Comparison of ENCODE assay signal across 13 mouse cellular contexts in the genomic region with DNA sequence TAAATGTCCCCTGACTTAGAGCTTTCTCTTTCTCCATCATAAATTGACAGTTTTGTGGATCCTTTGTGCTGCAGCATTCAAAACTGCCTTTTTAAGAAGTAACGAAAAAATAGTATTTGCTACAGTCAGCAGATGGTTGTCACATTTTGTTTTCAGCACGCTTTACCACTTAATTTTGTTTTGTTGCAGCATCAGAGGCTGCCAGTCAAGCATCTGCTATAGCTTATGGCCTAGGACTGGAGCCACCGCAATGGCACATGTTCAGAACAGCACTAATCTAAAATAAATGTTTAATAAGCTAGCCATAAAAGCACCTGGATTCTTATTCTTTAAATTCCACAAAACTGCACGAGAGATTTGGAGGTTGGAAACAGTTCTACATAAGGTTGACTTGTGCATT.
DNase-seq lines count a peak whose midpoint lies in the region; ATAC-seq lines count a peak whose summit lies in the region.
"Had no signal": no experiment of that assay in that cellular context is flagged by ENCODE, and none has a peak within 500 bp of the region (broad histone marks: within the 10 kb centered on the region; RNA-seq: fewer than 3 reads in every experiment).

No protein-coding gene starts in this region.

- ATAC-seq in cerebellum, adult (ENCODE audit: insufficient number of reproducible peaks, low FRiP score, low TSS enrichment) = peak; percentile 61; the same call in 1 of the 2 replicates
- ATAC-seq in neural tube, embryonic 13.5 days (ENCODE audit: low read depth) = peak; percentile 59; the same call in 1 of the 2 replicates
- peak; percentile 39; the same call in 1 of the 2 replicates for ATAC-seq in neural tube, embryonic 15.5 days (ENCODE audit: low FRiP score)

- H3K9me3 ChIP-seq in neural tube, embryonic 13.5 days = no peaks in the 10 kb centered on the region
- no peaks in the 10 kb centered on the region for H3K9me3 ChIP-seq in neural tube, embryonic 15.5 days (replicated peaks)
- H3K9me3 ChIP-seq: megakaryocyte, embryonic 14.5 days had no signal

- no peak overlapping the region for H3K4me3 ChIP-seq in neural tube, embryonic 13.5 days
- H3K4me3 ChIP-seq in neural tube, embryonic 15.5 days (replicated peaks) = no peak overlapping the region
- H3K4me3 ChIP-seq: megakaryocyte, embryonic 14.5 days had no signal

- no peaks in the 10 kb centered on the region for H3K27me3 ChIP-seq in neural tube, embryonic 13.5 days
- no peaks in the 10 kb centered on the region for H3K27me3 ChIP-seq in neural tube, embryonic 15.5 days (replicated peaks)
- H3K27me3 ChIP-seq: megakaryocyte, embryonic 14.5 days had no signal

- peaks cover 46% of the 10 kb centered on the region for H3K4me1 ChIP-seq in neural tube, embryonic 13.5 days (replicated peaks)
- H3K4me1 ChIP-seq in neural tube, embryonic 15.5 days = peaks cover 26% of the 10 kb centered on the region

- H3K9ac ChIP-seq in neural tube, embryonic 13.5 days = 0 out of 2 replicates have a peak overlapping the region, but pooled peaks have one; percentile 26
- H3K9ac ChIP-seq in neural tube, embryonic 15.5 days (replicated peaks) = no peak overlapping the region

- no peak for DNase-seq in cerebellum, adult 8-10 months
- DNase-seq in neural tube, embryonic 10.5 days (ENCODE audit: extremely low spot score, low spot score) = no peak
- DNase-seq in layer of hippocampus, adult 9-10 months (ENCODE audit: low spot score) = peak; percentile 42
- no peak for DNase-seq in frontal cortex, postnatal 36 days (ENCODE audit: low spot score in 2 of 2)
- no peak for DNase-seq in c-Kit-positive CD71-positive TER-119-positive erythroid progenitor cells, embryonic 14.5 days (ENCODE audit: low spot score)
- DNase-seq: adrenal gland, adult 8-10 months; heart, postnatal 4 days; lung, adult 2 months; thymus, postnatal 25 days had no signal

- 55% methylated on average over 4 of the region's 4 CpGs for WGBS in neural tube, embryonic 13.5 days
- 36% methylated on average over 4 of the region's 4 CpGs for WGBS in neural tube, embryonic 15.5 days

- H3K36me3 ChIP-seq in neural tube, embryonic 13.5 days = no peaks in the 10 kb centered on the region
- no peaks in the 10 kb centered on the region for H3K36me3 ChIP-seq in neural tube, embryonic 15.5 days

- peak overlapping the region; percentile 30 for H3K4me2 ChIP-seq in neural tube, embryonic 13.5 days
- peak overlapping the region; percentile 31; the same call in 1 of the 2 replicates for H3K4me2 ChIP-seq in neural tube, embryonic 15.5 days

- H3K27ac ChIP-seq in neural tube, embryonic 13.5 days (replicated peaks) = peak overlapping the region; percentile 88
- peak overlapping the region; percentile 78 for H3K27ac ChIP-seq in neural tube, embryonic 15.5 days (replicated peaks)
